Mouse (Mus musculus): Measurements from ENCODE around the gene Anks1b. TPM values are rescaled to one million over a fixed set of nuclear protein-coding genes. Genes with fewer than 3 reads are reported as not detected.

The Anks1b gene
- polyA plus RNA-seq, 1 experiment from 2014 or later, result 0.25 TPM

GRCm38 (mm10) chr10:90494981-90495516, 621.7 kb downstream of the Anks1b start:
- H3K4me2 ChIP-seq, result no peak overlapping the region
- H3K27me3 ChIP-seq, result no peaks in the 10 kb centered on the region
- DNase-seq (no peak), ATAC-seq (ENCODE audit: low read depth) (no peak)
- H3K4me1 ChIP-seq (replicated peaks), result no peaks in the 10 kb centered on the region
- H3K9ac ChIP-seq, result no peak overlapping the region
- H3K36me3 ChIP-seq, result no peaks in the 10 kb centered on the region
- H3K27ac ChIP-seq, result no peak overlapping the region
- H3K4me3 ChIP-seq (replicated peaks), result no peak overlapping the region
- 64% methylated on average over 4 of the region's 4 CpGs for WGBS (ENCODE audit: insufficient replicate concordance)
- H3K9me3 ChIP-seq (replicated peaks), result no peaks in the 10 kb centered on the region

DNA sequence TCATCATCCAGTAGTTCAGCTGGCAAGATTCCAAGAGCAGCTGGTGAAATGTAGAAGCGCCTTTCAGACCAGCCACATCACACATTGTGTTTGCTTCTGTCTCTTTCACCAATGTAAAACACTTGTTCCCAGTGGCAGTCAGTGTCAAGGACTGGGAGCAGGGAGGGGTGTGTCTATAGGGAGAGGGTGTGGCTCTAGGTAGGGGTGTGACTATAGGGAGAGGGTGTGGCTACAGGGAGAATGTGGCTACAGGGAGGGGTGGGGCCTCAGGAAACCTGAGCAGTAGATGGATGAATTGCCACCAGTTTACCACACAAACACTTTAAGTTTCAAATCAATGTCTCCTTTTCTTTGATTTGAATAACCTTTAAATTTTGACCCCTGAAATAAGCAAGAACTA, 634.3 kb downstream of the Anks1b start:
- DNase-seq, result no peak
- no peak overlapping the region for H3K4me3 ChIP-seq (replicated peaks)
- H3K36me3 ChIP-seq, result no peaks in the 10 kb centered on the region
- H3K9me3 ChIP-seq (replicated peaks), result 0 out of 2 replicates have a peak, but pooled peaks cover 2% of the 10 kb centered on the region
- 50% methylated on average over 1 of the region's 1 CpGs for WGBS (ENCODE audit: insufficient replicate concordance)
- H3K9ac ChIP-seq, result no peak overlapping the region
- no peak for ATAC-seq (ENCODE audit: low read depth)
- no peaks in the 10 kb centered on the region for H3K27me3 ChIP-seq
- no peak overlapping the region for H3K27ac ChIP-seq
- H3K4me2 ChIP-seq, result no peak overlapping the region
- H3K4me1 ChIP-seq (replicated peaks), result no peaks in the 10 kb centered on the region

DNA sequence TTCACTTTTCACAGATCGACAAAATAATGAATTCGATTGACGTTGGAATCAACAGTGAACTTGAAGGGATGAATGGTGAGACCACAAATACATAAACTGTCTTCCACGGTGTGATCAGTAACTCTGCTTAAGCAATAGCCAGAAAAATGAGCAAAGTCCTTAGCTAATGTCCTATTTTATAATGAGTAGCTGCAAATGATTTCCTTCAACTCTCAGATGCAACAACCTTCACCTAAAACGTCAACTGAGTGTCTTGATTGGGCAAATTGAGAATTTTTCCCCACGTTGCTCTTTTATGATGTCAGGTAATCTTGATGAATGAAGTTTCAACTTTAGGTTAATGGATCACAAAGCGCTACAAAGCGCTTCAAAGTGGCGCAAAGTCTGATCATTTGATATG, 639.5 kb downstream of the Anks1b start:
- H3K9me3 ChIP-seq (replicated peaks), result no peaks in the 10 kb centered on the region
- 71% methylated on average over 9 of the region's 9 CpGs for WGBS (ENCODE audit: insufficient replicate concordance)
- no peak overlapping the region for H3K27ac ChIP-seq
- H3K9ac ChIP-seq, result no peak overlapping the region
- DNase-seq (no peak), ATAC-seq (ENCODE audit: low read depth) (no peak)
- H3K27me3 ChIP-seq, result no peaks in the 10 kb centered on the region
- H3K36me3 ChIP-seq, result no peaks in the 10 kb centered on the region
- H3K4me1 ChIP-seq (replicated peaks), result no peaks in the 10 kb centered on the region
- H3K4me3 ChIP-seq (replicated peaks), result no peak overlapping the region
- H3K4me2 ChIP-seq, result no peak overlapping the region

DNA sequence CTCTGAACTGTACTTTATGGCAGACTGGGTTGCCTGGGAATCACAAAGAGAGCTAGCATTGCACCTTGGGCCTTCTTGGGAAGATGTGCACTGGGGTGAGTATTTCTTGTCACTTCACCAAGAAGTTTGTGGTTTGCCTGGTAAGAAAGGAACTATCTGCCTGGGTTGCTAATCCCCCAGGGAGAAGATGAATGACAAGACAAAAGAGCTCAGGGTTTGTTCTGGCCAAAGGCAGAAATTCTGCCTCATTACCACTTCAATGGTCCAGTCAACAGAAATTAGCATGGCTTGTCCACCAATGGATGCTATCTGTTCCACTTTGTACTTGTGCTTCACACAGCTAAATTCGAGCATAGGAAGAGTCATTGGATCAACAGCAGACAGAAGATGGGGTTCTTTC, 658.5 kb downstream of the Anks1b start:
- Histone ChIP-seq H3K27ac (no peak overlapping the region), H3K4me2 (no peak overlapping the region), H3K9ac (no peak overlapping the region), H3K4me1 (replicated peaks) (no peaks in the 10 kb centered on the region), H3K36me3 (no peaks in the 10 kb centered on the region), H3K4me3 (replicated peaks) (no peak overlapping the region), H3K27me3 (no peaks in the 10 kb centered on the region), H3K9me3 (replicated peaks) (0 out of 2 replicates have a peak, but pooled peaks cover 3% of the 10 kb centered on the region)
- WGBS (ENCODE audit: insufficient replicate concordance), result 32% methylated on average over 1 of the region's 1 CpGs
- no peak for DNase-seq
- ATAC-seq (ENCODE audit: low read depth), result no peak

DNA sequence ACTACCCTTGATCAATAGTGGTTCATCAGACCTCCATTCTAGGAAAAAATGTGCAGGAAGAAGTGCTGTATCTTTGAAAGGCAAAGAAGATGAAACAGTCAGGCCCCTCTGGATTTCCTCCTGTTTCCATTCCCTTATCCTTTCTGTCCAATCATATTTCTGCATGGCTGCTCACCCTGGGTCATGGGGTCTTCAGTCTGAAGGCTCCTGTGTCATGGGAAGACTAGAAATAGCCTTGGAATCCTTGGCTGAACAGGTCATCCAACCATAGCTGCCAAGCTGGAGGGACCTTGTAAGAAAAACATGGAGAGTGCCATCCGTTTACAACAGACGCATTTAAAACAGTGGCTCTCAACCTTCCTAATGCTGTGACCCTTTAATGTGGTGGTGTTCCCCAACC, 662.1 kb downstream of the Anks1b start:
- Histone ChIP-seq H3K4me1 (replicated peaks) (no peaks in the 10 kb centered on the region), H3K9me3 (replicated peaks) (no peaks in the 10 kb centered on the region), H3K4me2 (no peak overlapping the region), H3K27me3 (no peaks in the 10 kb centered on the region), H3K4me3 (replicated peaks) (no peak overlapping the region), H3K27ac (no peak overlapping the region), H3K9ac (no peak overlapping the region), H3K36me3 (no peaks in the 10 kb centered on the region)
- DNase-seq, result no peak
- WGBS (ENCODE audit: insufficient replicate concordance), result 69% methylated on average over 2 of the region's 2 CpGs
- no peak for ATAC-seq (ENCODE audit: low read depth)

DNA sequence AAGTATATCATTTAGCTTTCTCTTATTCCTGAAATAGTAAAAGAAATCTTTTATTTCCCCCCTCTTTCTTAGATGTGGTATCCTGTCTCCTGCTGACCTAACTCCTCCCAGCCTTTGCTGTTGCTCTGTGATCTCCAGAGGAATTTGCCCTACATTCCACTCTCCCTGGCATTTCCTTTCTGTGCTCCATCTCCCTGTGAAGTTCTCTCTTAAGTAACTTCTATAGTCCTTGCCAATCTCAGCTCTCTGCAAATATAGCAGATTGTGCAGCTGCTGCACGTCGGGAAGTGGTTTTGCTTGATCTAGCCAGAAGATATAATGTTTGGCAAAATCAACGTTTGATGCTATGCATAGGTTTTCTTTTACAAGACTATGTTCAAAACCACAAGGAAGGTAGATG, 673.3 kb downstream of the Anks1b start:
- no peak for DNase-seq
- Histone ChIP-seq H3K4me3 (replicated peaks) (no peak overlapping the region), H3K27me3 (no peaks in the 10 kb centered on the region), H3K27ac (no peak overlapping the region), H3K9me3 (replicated peaks) (no peaks in the 10 kb centered on the region), H3K9ac (no peak overlapping the region), H3K4me2 (no peak overlapping the region), H3K4me1 (replicated peaks) (no peaks in the 10 kb centered on the region), H3K36me3 (no peaks in the 10 kb centered on the region)
- 50% methylated on average over 3 of the region's 3 CpGs for WGBS (ENCODE audit: insufficient replicate concordance)
- ATAC-seq (ENCODE audit: low read depth), result no peak

DNA sequence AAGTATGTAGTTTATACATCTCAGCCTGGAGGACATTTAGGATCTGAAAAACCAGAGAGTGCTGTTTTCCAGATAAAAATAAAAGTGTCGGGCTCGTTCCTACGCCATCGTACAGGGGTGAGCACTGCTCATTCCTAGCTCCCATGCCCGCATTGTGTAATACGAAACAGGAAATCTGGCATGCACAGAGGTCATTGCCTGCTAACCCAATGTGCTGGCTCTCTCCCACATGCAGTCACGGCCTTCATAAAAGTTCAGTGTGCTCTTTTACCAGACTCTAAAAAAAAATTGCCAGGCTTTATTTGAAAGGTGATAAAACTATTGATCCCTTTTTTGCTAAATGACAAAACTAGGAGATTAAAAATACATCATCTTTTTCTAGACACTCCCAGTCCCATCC, 689.6 kb downstream of the Anks1b start:
- H3K27me3 ChIP-seq, result no peaks in the 10 kb centered on the region
- no peaks in the 10 kb centered on the region; the same call in 1 of the 2 replicates for H3K9me3 ChIP-seq (replicated peaks)
- no peaks in the 10 kb centered on the region for H3K4me1 ChIP-seq (replicated peaks)
- no peak for DNase-seq
- WGBS (ENCODE audit: insufficient replicate concordance), result 73% methylated on average over 7 of the region's 7 CpGs
- no peak for ATAC-seq (ENCODE audit: low read depth)
- no peak overlapping the region for H3K4me2 ChIP-seq
- no peaks in the 10 kb centered on the region for H3K36me3 ChIP-seq
- no peak overlapping the region for H3K27ac ChIP-seq
- no peak overlapping the region for H3K9ac ChIP-seq
- no peak overlapping the region for H3K4me3 ChIP-seq (replicated peaks)

DNA sequence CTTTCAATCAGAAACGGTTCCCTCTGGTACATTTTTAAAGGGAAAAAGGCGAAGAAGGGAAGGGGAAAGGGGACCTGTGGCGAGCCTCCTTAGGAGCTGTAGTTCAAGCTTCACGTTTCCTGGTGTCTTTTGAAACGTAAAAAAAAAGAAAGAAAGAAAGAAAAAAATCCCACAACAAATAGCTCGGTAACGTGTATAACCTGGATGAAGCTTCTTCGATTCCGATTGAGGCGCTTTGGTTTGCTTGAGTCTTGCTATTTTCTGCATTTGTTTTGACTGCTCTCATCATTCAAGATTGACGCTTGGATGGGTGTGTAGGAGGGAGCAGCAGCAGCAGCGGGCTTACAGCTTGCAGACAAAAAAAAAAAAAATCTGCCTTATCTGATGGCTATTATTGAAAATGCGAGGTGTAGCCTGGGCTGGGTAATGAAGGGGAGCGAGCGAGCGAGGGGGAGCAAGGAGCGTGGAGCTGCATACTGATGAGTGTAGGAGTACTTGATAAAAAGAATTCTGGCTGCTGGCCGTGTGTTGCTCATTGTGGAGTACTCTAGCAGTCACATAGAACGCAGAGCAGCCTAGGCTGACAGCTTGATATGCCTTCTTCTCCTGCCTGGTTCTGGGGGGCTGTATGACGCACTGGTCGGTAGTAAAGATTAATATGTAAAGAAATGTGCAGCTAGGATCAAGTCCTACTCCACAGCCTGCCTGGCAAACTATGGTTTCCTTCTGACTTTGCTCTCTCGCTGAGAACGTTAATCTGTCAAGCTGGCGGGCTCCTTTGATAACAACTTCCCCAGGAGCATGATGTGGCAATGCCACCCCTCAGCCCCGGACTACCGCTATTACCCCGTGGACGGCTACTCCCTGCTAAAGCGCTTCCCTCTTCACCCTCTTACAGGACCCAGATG, 703.1 kb downstream of the Anks1b start:
- WGBS (ENCODE audit: insufficient replicate concordance), result 36% methylated on average over 29 of the region's 29 CpGs
- DNase-seq (no peak), ATAC-seq (ENCODE audit: low read depth) (no peak)
- Histone ChIP-seq H3K9me3 (replicated peaks) (no peaks in the 10 kb centered on the region), H3K4me2 (no peak overlapping the region), H3K27ac (no peak overlapping the region), H3K27me3 (no peaks in the 10 kb centered on the region), H3K4me1 (replicated peaks) (no peaks in the 10 kb centered on the region), H3K36me3 (no peaks in the 10 kb centered on the region), H3K9ac (no peak overlapping the region), H3K4me3 (replicated peaks) (no peak overlapping the region)

- no peak overlapping the region for H3K4me3 ChIP-seq (replicated peaks)
Measured at GRCm38 (mm10) chr10:90577099-90577461, 703.8 kb downstream of the Anks1b start.

DNA sequence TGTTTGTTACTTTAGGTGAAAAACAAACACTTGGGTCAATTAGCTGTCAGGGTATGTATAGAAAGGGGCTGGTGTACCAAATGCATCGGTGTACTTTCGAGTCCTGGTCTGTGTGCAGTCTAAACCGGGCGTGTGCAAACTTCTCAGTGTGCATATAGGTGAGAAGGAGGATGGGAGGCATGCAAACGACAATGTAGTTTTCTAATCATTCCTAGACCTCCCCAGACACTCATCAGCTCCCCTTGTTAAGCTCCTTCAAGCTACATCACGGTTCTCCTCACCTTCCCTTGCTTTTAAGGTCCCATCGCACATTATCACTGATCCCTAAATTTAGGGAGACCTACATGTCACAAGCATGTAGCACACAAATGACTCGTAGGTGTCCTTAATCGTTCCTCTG, 704.5 kb downstream of the Anks1b start:
- no peaks in the 10 kb centered on the region for H3K36me3 ChIP-seq
- H3K27ac ChIP-seq, result no peak overlapping the region
- ATAC-seq (ENCODE audit: low read depth) (no peak), DNase-seq (no peak)
- no peak overlapping the region for H3K4me3 ChIP-seq (replicated peaks)
- no peak overlapping the region for H3K4me2 ChIP-seq
- H3K9ac ChIP-seq, result no peak overlapping the region
- H3K4me1 ChIP-seq (replicated peaks), result no peaks in the 10 kb centered on the region
- no peaks in the 10 kb centered on the region for H3K27me3 ChIP-seq
- 63% methylated on average over 9 of the region's 9 CpGs for WGBS (ENCODE audit: insufficient replicate concordance)
- no peaks in the 10 kb centered on the region for H3K9me3 ChIP-seq (replicated peaks)

More at GRCm38 (mm10) chr10:90577099-90577461, 703.8 kb downstream of the Anks1b start:
- no peak overlapping the region for H3K4me2 ChIP-seq
- ATAC-seq (ENCODE audit: low read depth), result no peak
- H3K9me3 ChIP-seq (replicated peaks), result no peaks in the 10 kb centered on the region
- no peaks in the 10 kb centered on the region for H3K27me3 ChIP-seq
- no peaks in the 10 kb centered on the region for H3K36me3 ChIP-seq
- H3K27ac ChIP-seq, result no peak overlapping the region
- DNase-seq, result no peak
- no peak overlapping the region for H3K9ac ChIP-seq
- WGBS (ENCODE audit: insufficient replicate concordance), result 55% methylated on average over 6 of the region's 6 CpGs
- H3K4me1 ChIP-seq (replicated peaks), result no peaks in the 10 kb centered on the region

- H3K27me3 ChIP-seq, result no peaks in the 10 kb centered on the region
- no peak overlapping the region for H3K9ac ChIP-seq
- H3K27ac ChIP-seq, result no peak overlapping the region
- no peaks in the 10 kb centered on the region for H3K36me3 ChIP-seq
- H3K4me3 ChIP-seq (replicated peaks), result no peak overlapping the region
- no peak for DNase-seq
- WGBS (ENCODE audit: insufficient replicate concordance), result 63% methylated on average over 5 of the region's 5 CpGs
- H3K4me2 ChIP-seq, result no peak overlapping the region
- H3K4me1 ChIP-seq (replicated peaks), result no peaks in the 10 kb centered on the region
- no peak for ATAC-seq (ENCODE audit: low read depth)
- H3K9me3 ChIP-seq (replicated peaks), result no peaks in the 10 kb centered on the region
Measured at GRCm38 (mm10) chr10:90579970-90580369, 706.7 kb downstream of the Anks1b start.

GRCm38 (mm10) chr10:90584052-90584451, 710.7 kb downstream of the Anks1b start:
- H3K9me3 ChIP-seq (replicated peaks), result no peaks in the 10 kb centered on the region
- WGBS (ENCODE audit: insufficient replicate concordance), result 37% methylated on average over 4 of the region's 4 CpGs
- DNase-seq (no peak), ATAC-seq (ENCODE audit: low read depth) (no peak)
- H3K27me3 ChIP-seq, result no peaks in the 10 kb centered on the region
- no peak overlapping the region for H3K27ac ChIP-seq
- H3K4me3 ChIP-seq (replicated peaks), result no peak overlapping the region
- no peaks in the 10 kb centered on the region for H3K36me3 ChIP-seq
- H3K9ac ChIP-seq, result no peak overlapping the region
- no peak overlapping the region for H3K4me2 ChIP-seq
- H3K4me1 ChIP-seq (replicated peaks), result no peaks in the 10 kb centered on the region

Measured in liver, embryonic 13.5 days (tissue).